In genomic region chr9:43981376-43981775, GRCm38 (mm10) we compare ENCODE assay signal across 22 mouse cellular contexts.
DNase-seq lines count a peak whose midpoint lies in the region; ATAC-seq and TF ChIP-seq lines count a peak whose summit lies in the region.
"Had no signal": no experiment of that assay in that cellular context is flagged by ENCODE, and none has a peak within 500 bp of the region (broad histone marks: within the 10 kb centered on the region; RNA-seq: fewer than 3 reads in every experiment).

No protein-coding gene starts in this region.

- H3K27me3 ChIP-seq in kidney, adult 2 months (replicated peaks; ENCODE audit: control insufficient read depth, insufficient read depth, low read length) = no peaks in the 10 kb centered on the region
- no peaks in the 10 kb centered on the region for H3K27me3 ChIP-seq in kidney, embryonic 16.5 days (ENCODE audit: insufficient read depth, low read length)
- no peaks in the 10 kb centered on the region for H3K27me3 ChIP-seq in intestine, embryonic 15.5 days (replicated peaks)
- peaks cover 2% of the 10 kb centered on the region; the same call in 1 of the 2 replicates for H3K27me3 ChIP-seq in liver, embryonic 12.5 days (replicated peaks)
- H3K27me3 ChIP-seq: embryonic facial prominence, embryonic 13.5 days; limb, embryonic 12.5 days; lung, embryonic 15.5 days; Patski had no signal

- no peak overlapping the region for H3K4me2 ChIP-seq in kidney, embryonic 16.5 days (replicated peaks; ENCODE audit: low read depth, low read length)
- no peak overlapping the region for H3K4me2 ChIP-seq in intestine, embryonic 15.5 days (replicated peaks)
- no peak overlapping the region for H3K4me2 ChIP-seq in liver, embryonic 12.5 days
- H3K4me2 ChIP-seq: embryonic facial prominence, embryonic 13.5 days; limb, embryonic 12.5 days; lung, embryonic 15.5 days; midbrain, embryonic 15.5 days had no signal

- peak; percentile 58 for DNase-seq in kidney, adult 2 months
- DNase-seq in adipocyte (ENCODE audit: low spot score) = peak; percentile 55
- DNase-seq in layer of hippocampus, adult 2 months (ENCODE audit: low spot score in 2 of 2) = no peak
- DNase-seq in right cerebral cortex, postnatal 4 days = no peak
- DNase-seq: adrenal gland, postnatal 25 days; cerebellum, adult 8-10 months; gastrocnemius, postnatal 25 days; heart, postnatal 10 days; right cerebral cortex, adult 18-20 months; spleen, adult 18-20 months had no signal

- no peak overlapping the region for H3K4me3 ChIP-seq in kidney, adult 2 months (ENCODE audit: insufficient read depth, low read depth, low read length)
- H3K4me3 ChIP-seq in kidney, embryonic 16.5 days (ENCODE audit: low read length) = no peak overlapping the region
- H3K4me3 ChIP-seq in intestine, embryonic 15.5 days (replicated peaks) = no peak overlapping the region
- H3K4me3 ChIP-seq in liver, embryonic 12.5 days = no peak overlapping the region
- H3K4me3 ChIP-seq in layer of hippocampus, adult 2 months = no peak overlapping the region
- H3K4me3 ChIP-seq: embryonic facial prominence, embryonic 13.5 days; heart, embryonic 10.5 days; limb, embryonic 12.5 days; lung, embryonic 15.5 days; midbrain, embryonic 15.5 days had no signal

- no peak overlapping the region for H3K9ac ChIP-seq in kidney, embryonic 16.5 days (replicated peaks; ENCODE audit: low read length)
- H3K9ac ChIP-seq in intestine, embryonic 15.5 days = no peak overlapping the region
- no peak overlapping the region for H3K9ac ChIP-seq in liver, embryonic 12.5 days
- H3K9ac ChIP-seq: embryonic facial prominence, embryonic 13.5 days; limb, embryonic 12.5 days; lung, embryonic 15.5 days; midbrain, embryonic 15.5 days had no signal

- TF ChIP-seq CTCF in kidney, adult 2 months (conservative IDR thresholded peaks at IDR 0.05; ENCODE audit: insufficient read depth, insufficient read length, low read depth, low read length) = no peak
- TF ChIP-seq CTCF in layer of hippocampus, adult 2 months (conservative IDR thresholded peaks at IDR 0.05) = no peak

- WGBS in kidney, adult 2 months = 43% methylated on average over 8 of the region's 8 CpGs
- WGBS in kidney, embryonic 16.5 days = 36% methylated on average over 8 of the region's 8 CpGs
- WGBS in intestine, embryonic 15.5 days = 21% methylated on average over 8 of the region's 8 CpGs
- WGBS in liver, embryonic 12.5 days (ENCODE audit: insufficient replicate concordance) = 39% methylated on average over 8 of the region's 8 CpGs

- no peak for ATAC-seq in kidney, embryonic 16.5 days (ENCODE audit: low FRiP score, low TSS enrichment)
- ATAC-seq in intestine, embryonic 15.5 days = peak; percentile 75
- 0 out of 2 replicates have a peak, but pooled peaks have one; percentile 50 for ATAC-seq in liver, embryonic 12.5 days
- ATAC-seq: activated CD4-positive, CD25-positive, alpha-beta regulatory T cell, adult 4 months; hindbrain, postnatal 0 days; midbrain, embryonic 15.5 days; Patski had no signal

- TF ChIP-seq POLR2A in kidney, adult 2 months (IDR thresholded peaks at IDR 0.05; ENCODE audit: low read depth, low read length) = no peak

- no peaks in the 10 kb centered on the region for H3K4me1 ChIP-seq in kidney, adult 2 months (ENCODE audit: control insufficient read depth, insufficient read depth, low read length)
- H3K4me1 ChIP-seq in kidney, embryonic 16.5 days (ENCODE audit: insufficient read depth, low read length) = no peaks in the 10 kb centered on the region
- H3K4me1 ChIP-seq in intestine, embryonic 15.5 days (replicated peaks) = peaks cover 6% of the 10 kb centered on the region; the same call in 1 of the 2 replicates
- no peaks in the 10 kb centered on the region for H3K4me1 ChIP-seq in liver, embryonic 12.5 days
- H3K4me1 ChIP-seq: embryonic facial prominence, embryonic 13.5 days; heart, embryonic 10.5 days; limb, embryonic 12.5 days; lung, embryonic 15.5 days; midbrain, embryonic 15.5 days had no signal

- H3K9me3 ChIP-seq in kidney, embryonic 16.5 days (ENCODE audit: low read length) = no peaks in the 10 kb centered on the region
- H3K9me3 ChIP-seq in intestine, embryonic 15.5 days = no peaks in the 10 kb centered on the region
- no peaks in the 10 kb centered on the region for H3K9me3 ChIP-seq in liver, embryonic 12.5 days (replicated peaks)
- H3K9me3 ChIP-seq: embryonic facial prominence, embryonic 13.5 days; heart, embryonic 10.5 days; limb, embryonic 12.5 days; lung, embryonic 15.5 days; midbrain, embryonic 15.5 days had no signal

- no peaks in the 10 kb centered on the region for H3K36me3 ChIP-seq in kidney, adult 2 months (ENCODE audit: control insufficient read depth, insufficient read depth, low read length)
- no peaks in the 10 kb centered on the region for H3K36me3 ChIP-seq in kidney, embryonic 16.5 days (ENCODE audit: insufficient read depth, low read length)
- no peaks in the 10 kb centered on the region for H3K36me3 ChIP-seq in intestine, embryonic 15.5 days
- H3K36me3 ChIP-seq in liver, embryonic 12.5 days = no peaks in the 10 kb centered on the region
- H3K36me3 ChIP-seq: embryonic facial prominence, embryonic 13.5 days; heart, embryonic 10.5 days; limb, embryonic 12.5 days; lung, embryonic 15.5 days; midbrain, embryonic 15.5 days had no signal

- H3K27ac ChIP-seq in kidney, adult 2 months (ENCODE audit: insufficient read depth, low read depth, low read length) = no peak overlapping the region
- no peak overlapping the region for H3K27ac ChIP-seq in kidney, embryonic 16.5 days (ENCODE audit: low read length)
- peak overlapping the region; percentile 48; the same call in 1 of the 2 replicates for H3K27ac ChIP-seq in intestine, embryonic 15.5 days
- H3K27ac ChIP-seq in liver, embryonic 12.5 days = 0 out of 2 replicates have a peak overlapping the region, but pooled peaks have one; percentile 40
- H3K27ac ChIP-seq in layer of hippocampus, adult 2 months = no peak overlapping the region
- H3K27ac ChIP-seq: embryonic facial prominence, embryonic 13.5 days; heart, embryonic 10.5 days; hindbrain, postnatal 0 days; limb, embryonic 12.5 days; lung, embryonic 15.5 days; macrophage; midbrain, embryonic 15.5 days had no signal

Comparison
In these comparisons a context has a peak if more than half of its experiments do, and no peak if none do; other contexts are left out.
1. DNase-seq: peak in kidney, adult 2 months (single experiment) and adipocyte (single experiment); none in layer of hippocampus, adult 2 months (0 of 2) and right cerebral cortex, postnatal 4 days (single experiment).
2. H3K27ac ChIP-seq: peak in intestine, embryonic 15.5 days (single experiment) and liver, embryonic 12.5 days (single experiment); none in kidney, adult 2 months (single experiment), kidney, embryonic 16.5 days (single experiment) and layer of hippocampus, adult 2 months (single experiment).